Mouse (Mus musculus): Measurements from ENCODE around the gene Slfn9.

DNA sequence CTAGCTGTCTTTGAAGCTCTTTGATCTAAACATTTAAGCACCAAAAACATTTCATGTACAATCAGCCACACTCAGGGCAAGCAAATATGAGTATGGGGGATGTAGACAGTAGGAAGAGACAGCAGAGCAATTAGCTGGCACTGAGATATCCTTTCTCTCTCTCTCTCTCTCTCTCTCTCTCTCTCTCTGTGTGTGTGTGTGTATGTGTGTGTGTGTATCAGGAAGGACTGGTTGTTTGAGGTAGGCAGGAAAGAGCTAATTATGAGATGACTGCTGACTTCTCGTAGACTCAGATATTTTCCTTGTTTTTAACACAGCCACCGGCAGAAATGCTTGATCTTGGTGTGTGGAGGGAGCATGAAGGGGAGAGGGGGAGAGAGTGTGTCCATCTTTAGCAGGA lies 29.9 kb downstream of the Slfn9 start:
- TF ChIP-seq E2F4 (IDR thresholded peaks at IDR 0.05; ENCODE audit: insufficient read depth): no peak
- TF ChIP-seq POLR2A (IDR thresholded peaks at IDR 0.05; ENCODE audit: insufficient read length, low read depth): no peak
- TF ChIP-seq MAX (IDR thresholded peaks at IDR 0.05; ENCODE audit: low read depth): no peak
- no peak for TF ChIP-seq MYOD1 (IDR thresholded peaks at IDR 0.05; ENCODE audit: control insufficient read depth in 1 of 3, insufficient read length in 2 of 3, low read depth in 2 of 3)
- TF ChIP-seq CEBPB (IDR thresholded peaks at IDR 0.05; ENCODE audit: insufficient read depth, poor library complexity, severe bottlenecking): no peak
